Mouse (Mus musculus) liver, embryonic 16.5 days (tissue): ENCODE results near the gene Ip6k3. TPM values are rescaled to one million over a fixed set of nuclear protein-coding genes. Genes with fewer than 3 reads are reported as not detected.
A peak's percentile ranks its signal among the peaks of the same experiment; 100 is the strongest.

Experiments
- ATAC-seq: fragments of 200-750 bp; cut with Nextera tagmentation; 2 replicates; pipeline ENCODE4 v1.8.0; 2017; ENCODE audit warnings: low read depth, mild to moderate bottlenecking, moderate number of reproducible peaks, moderate library complexity
- H3K27ac ChIP-seq: fragments of 300-500 bp; sonication (generic); 2 replicates; pipeline ENCODE4 v1.5.1; 2014; ENCODE audit warnings: mild to moderate bottlenecking, low read length
- H3K27me3 ChIP-seq: fragments of 300-500 bp; sonication (generic); 2 replicates; pipeline ENCODE4 v1.6.1; 2014; ENCODE audit warnings: low read depth, low read length, mixed read lengths; ENCODE audit not compliant: control insufficient read depth, insufficient read depth
- H3K36me3 ChIP-seq: fragments of 300-500 bp; sonication (generic); 2 replicates; pipeline ENCODE4 v1.6.1; 2014; ENCODE audit warnings: mild to moderate bottlenecking; ENCODE audit not compliant: control insufficient read depth, insufficient read depth
- H3K4me1 ChIP-seq: fragments of 300-500 bp; sonication (generic); 2 replicates; pipeline ENCODE4 v1.6.1; 2014; ENCODE audit warnings: low read depth, low read length, mixed read lengths; ENCODE audit not compliant: control insufficient read depth
- H3K4me2 ChIP-seq: fragments of 300-500 bp; sonication (generic); 2 replicates; pipeline ENCODE4 v1.6.1; 2014; ENCODE audit warnings: low read depth, low read length, mixed read lengths
- H3K4me3 ChIP-seq: fragments of 300-500 bp; sonication (generic); 2 replicates; pipeline ENCODE4 v1.5.1; 2014; ENCODE audit warnings: low read depth, mild to moderate bottlenecking, low read length
- H3K9ac ChIP-seq: fragments of 300-500 bp; sonication (generic); 2 replicates; pipeline ENCODE4 v1.6.1; 2014; ENCODE audit warnings: low read depth, low read length
- H3K9me3 ChIP-seq: fragments of 300-500 bp; sonication (generic); replicated peaks from 2 replicates; pipeline ENCODE4 v1.6.1; 2016; ENCODE audit warnings: low read length; ENCODE audit not compliant: control insufficient read depth
- WGBS: fragments of 180-500 bp; shearing (Covaris S2); extraction: QIAGEN DNeasy Blood & Tissue Kit; methylation state at CpG from one replicate; pipeline ENCODE4 v1.1.7; 2014; ENCODE audit not compliant: insufficient replicate concordance; 5-methylcytosine and 5-hydroxymethylcytosine counted together
- polyA plus RNA-seq: library from polyadenylated mRNA; unstranded; fragments of >200 nt; fragmentation: Nextera tagmentation; extraction: Ambion mirVana; gene quantifications from 2 replicates; pipeline ENCODE4 v1.2.1, GENCODE M21; 2015

Ip6k3 gene
- polyA plus RNA-seq, 1 experiment from 2014 or later: 0.28 TPM

DNA sequence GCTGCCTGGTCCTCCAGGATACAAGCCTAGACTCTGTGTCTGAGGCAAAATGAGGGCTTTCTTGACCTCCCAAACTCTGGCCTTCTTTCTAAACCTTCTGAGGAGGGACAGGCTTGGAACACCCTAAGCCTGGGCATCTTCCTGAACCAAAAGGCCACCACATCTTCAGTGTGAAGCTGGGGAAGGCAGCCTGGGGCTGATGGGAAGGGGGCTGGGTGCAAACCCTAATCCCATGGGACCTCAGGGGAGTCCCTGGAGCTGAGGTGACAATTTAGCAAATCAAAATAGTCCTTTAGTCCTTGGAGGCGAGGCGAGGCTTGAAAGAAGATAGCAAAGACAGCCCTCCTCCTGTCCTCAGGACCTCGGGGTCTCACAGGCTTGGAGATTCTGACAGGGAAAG lies 8.7 kb upstream of the Ip6k3 start:
- Histone ChIP-seq H3K27ac (no peak overlapping the region), H3K4me3 (no peak overlapping the region), H3K4me2 (no peak overlapping the region), H3K4me1 (no peaks in the 10 kb centered on the region; the same call in 1 of the 2 replicates), H3K9ac (no peak overlapping the region), H3K9me3 (no peaks in the 10 kb centered on the region), H3K27me3 (no peaks in the 10 kb centered on the region), H3K36me3 (no peaks in the 10 kb centered on the region)
- ATAC-seq: no peak
- 61% methylated on average over 3 of the region's 3 CpGs for WGBS

DNA sequence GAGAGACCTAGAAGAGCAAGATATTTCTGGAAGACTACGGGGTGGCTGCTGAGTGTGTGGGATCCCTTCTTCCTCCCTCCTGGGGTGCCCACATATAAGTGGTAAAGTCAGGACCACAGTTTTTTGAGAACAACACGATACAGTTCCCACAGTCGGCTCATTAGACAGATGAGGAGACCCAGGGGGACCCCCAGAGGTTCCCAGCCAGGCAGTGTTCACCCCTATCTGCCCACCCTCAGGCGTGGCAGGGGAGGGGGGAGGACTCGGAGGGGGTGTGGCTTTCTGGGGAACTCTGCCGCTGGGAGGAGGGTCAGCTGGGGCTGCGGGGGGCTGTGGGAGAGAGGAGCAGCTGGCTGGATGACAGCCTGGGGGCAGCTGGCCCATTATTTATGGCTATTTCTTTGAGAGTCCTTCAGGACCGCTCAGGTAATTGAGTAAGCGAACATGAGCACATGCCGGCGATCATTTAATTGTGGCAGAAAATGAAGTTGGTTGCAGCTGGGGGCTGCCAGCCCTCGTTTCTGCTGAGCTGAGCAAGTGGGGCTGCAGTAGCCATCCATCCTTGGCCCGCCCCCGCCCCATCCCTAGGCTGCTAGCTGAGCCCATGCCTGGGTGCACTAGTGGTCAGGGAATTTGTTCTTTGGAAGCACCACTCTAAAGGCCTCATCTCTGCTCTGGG lies 7.7 kb upstream of the Ip6k3 start:
- no peak overlapping the region for H3K27ac ChIP-seq
- H3K36me3 ChIP-seq: no peaks in the 10 kb centered on the region
- H3K4me1 ChIP-seq: no peaks in the 10 kb centered on the region
- no peak overlapping the region for H3K9ac ChIP-seq
- whole genome bisulfite sequencing: 44% methylated on average over 14 of the region's 14 CpGs
- ATAC-seq: no peak
- no peaks in the 10 kb centered on the region for H3K27me3 ChIP-seq
- no peak overlapping the region for H3K4me2 ChIP-seq
- H3K9me3 ChIP-seq: no peaks in the 10 kb centered on the region
- no peak overlapping the region for H3K4me3 ChIP-seq

DNA sequence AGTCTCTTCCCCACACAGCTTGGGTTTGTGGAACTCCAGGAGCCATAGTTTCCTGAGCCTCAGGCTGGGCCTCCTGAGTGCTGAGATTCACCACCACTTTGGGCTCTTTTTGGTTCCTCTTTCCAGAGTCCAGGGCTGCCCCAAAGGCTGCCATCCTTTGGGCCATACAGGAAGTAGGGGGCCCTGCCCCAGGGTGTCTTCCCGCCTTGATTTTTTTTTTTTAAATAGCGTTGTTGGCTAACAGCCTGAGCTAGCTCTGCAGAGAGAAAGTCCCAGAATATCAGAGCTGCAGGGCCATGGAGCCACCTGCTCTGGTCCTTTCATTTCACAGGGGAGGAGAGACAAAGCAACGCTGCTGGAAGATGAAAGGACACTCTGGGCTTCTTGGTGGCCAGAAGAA lies 6.1 kb upstream of the Ip6k3 start:
- 27% methylated on average over 3 of the region's 3 CpGs for WGBS
- no peak overlapping the region for H3K9ac ChIP-seq
- H3K27me3 ChIP-seq: no peaks in the 10 kb centered on the region
- no peaks in the 10 kb centered on the region for H3K9me3 ChIP-seq
- H3K27ac ChIP-seq: no peak overlapping the region
- no peak overlapping the region for H3K4me2 ChIP-seq
- no peaks in the 10 kb centered on the region for H3K36me3 ChIP-seq
- ATAC-seq: no peak
- H3K4me1 ChIP-seq: no peaks in the 10 kb centered on the region
- H3K4me3 ChIP-seq: no peak overlapping the region

DNA sequence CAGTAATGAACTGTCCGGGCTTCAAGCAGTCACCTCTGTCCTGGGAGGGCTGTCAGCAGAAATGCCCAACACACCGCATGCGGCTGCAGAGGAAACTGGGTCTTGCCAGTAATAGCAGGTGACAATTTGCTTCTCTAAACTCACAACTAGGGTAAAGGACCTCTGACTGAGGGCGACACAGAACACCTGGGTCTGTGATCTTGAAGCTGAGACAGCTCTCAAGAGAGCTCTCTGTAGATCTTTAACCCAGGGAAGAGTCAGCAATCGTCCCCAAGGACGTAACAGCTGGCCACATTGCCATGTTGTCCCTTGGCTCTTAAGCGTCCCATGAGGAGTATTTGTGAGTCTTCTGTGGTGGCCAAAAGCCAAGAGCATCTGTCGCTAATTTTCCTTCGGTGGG lies 4.9 kb upstream of the Ip6k3 start:
- no peak for ATAC-seq
- Histone ChIP-seq H3K27ac (no peak overlapping the region), H3K9me3 (no peaks in the 10 kb centered on the region), H3K9ac (no peak overlapping the region), H3K4me3 (no peak overlapping the region), H3K4me1 (no peaks in the 10 kb centered on the region), H3K36me3 (no peaks in the 10 kb centered on the region), H3K27me3 (no peaks in the 10 kb centered on the region), H3K4me2 (no peak overlapping the region)
- 70% methylated on average over 9 of the region's 9 CpGs for WGBS

DNA sequence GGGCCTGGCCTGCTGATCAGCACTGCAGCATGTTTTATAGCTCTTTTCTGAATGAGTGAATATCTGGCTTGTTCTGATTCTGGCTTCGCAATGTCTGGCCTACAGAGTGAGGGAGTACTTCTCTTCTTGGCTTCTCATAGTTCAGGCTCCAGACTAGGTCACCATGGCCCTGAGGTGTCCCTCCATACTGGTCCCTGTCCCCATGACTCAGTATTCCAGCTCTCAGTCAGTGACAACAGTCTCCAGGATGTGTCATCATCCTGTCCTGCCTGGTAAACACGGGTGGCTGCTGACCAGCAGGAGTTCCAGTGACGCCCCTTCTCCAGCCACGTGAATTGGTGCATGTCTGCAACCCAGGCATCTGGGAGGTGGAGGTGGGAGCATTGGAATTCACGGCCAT lies 3.5 kb upstream of the Ip6k3 start:
- Histone ChIP-seq H3K9ac (no peak overlapping the region), H3K4me3 (no peak overlapping the region), H3K36me3 (no peaks in the 10 kb centered on the region), H3K4me2 (no peak overlapping the region), H3K27ac (no peak overlapping the region), H3K4me1 (peaks cover 9% of the 10 kb centered on the region), H3K9me3 (no peaks in the 10 kb centered on the region), H3K27me3 (no peaks in the 10 kb centered on the region)
- WGBS: 53% methylated on average over 5 of the region's 5 CpGs
- ATAC-seq: no peak

DNA sequence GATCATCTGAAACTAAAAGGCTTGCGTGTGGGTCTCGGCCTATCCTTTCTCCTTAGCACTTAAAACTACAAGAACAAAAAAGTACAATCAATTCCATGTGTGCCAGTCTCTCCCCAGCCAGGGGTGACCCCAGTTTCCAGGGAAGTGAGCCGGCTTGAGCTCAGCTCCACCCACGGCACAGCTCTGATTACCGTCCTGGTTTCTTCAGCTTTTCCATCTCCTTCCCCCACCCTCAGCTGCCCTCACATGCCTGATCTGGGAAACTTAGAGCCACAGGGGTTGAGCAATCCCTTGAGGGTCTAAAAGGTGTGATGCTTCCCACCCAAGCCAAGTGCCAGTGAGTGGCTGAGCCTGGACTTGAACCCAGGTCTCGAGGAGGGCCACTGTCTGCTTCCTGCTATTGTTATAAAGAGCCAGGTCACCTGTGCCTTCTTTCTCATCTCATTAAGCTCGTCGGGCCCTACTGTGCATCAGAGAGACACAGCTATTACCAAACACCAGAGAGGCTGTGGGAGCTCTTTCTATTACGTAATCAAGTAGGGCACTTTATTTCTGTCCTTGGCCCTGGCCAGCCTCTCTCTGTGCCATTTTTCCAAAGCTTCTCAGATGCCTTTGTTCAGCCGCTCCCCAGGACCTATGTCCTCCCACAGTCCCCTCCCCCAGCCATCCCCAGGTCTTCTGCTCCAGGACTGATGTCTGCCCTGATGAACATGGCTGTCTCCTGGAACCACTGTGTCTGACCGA lies 2.5 kb upstream of the Ip6k3 start:
- no peak overlapping the region for H3K4me3 ChIP-seq
- H3K4me2 ChIP-seq: no peak overlapping the region
- 63% methylated on average over 11 of the region's 11 CpGs for WGBS
- H3K36me3 ChIP-seq: no peaks in the 10 kb centered on the region
- no peaks in the 10 kb centered on the region for H3K27me3 ChIP-seq
- no peaks in the 10 kb centered on the region for H3K9me3 ChIP-seq
- H3K9ac ChIP-seq: no peak overlapping the region
- 0 out of 2 replicates have a peak, but pooled peaks have one; percentile 7 for ATAC-seq
- peaks cover 16% of the 10 kb centered on the region for H3K4me1 ChIP-seq
- no peak overlapping the region for H3K27ac ChIP-seq

DNA sequence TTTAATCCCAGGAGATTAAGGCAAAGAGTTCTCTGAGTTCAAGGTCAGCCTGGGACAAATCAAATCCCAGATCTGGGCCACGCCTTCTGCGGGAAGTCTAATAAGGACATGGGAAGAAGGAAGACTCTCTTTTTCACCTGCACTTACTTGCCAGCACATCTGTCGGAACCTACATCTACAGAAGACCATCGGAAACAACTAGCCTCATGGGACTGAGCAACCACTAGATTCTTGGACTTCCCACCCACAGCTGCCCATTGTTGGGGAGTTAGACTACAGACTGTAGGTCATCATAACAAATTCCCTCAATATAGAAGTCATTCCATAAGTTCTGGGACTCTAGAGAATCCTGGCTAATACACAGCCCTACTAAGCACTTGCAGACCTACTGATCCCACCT lies 974 bp upstream of the Ip6k3 start:
- Histone ChIP-seq H3K27me3 (no peaks in the 10 kb centered on the region), H3K9ac (no peak overlapping the region), H3K36me3 (no peaks in the 10 kb centered on the region), H3K4me1 (peaks cover 18% of the 10 kb centered on the region), H3K9me3 (no peaks in the 10 kb centered on the region), H3K4me3 (no peak overlapping the region), H3K4me2 (no peak overlapping the region), H3K27ac (no peak overlapping the region)
- no peak for ATAC-seq
- 66% methylated on average over 4 of the region's 4 CpGs for whole genome bisulfite sequencing

DNA sequence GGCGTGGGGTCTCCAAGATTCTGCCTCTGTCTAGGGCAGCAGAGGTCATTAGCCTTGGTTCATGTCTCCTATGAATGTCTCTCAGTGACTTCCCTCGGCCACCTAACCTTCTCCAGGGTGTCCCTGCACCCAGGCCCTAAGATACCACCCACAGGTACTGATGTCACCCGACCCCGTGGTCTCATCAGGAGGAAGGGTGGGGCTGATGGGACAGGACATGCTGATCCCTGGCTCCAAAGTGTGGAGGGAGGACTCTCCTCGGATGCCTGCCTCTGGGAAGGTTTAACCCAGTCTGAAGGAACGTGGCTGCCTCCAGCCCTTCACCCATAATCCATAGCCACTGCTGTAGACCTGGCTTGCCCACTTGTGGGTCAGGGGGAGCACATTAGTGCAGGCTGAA lies 694 bp downstream of the Ip6k3 start:
- H3K9ac ChIP-seq: no peak overlapping the region
- no peaks in the 10 kb centered on the region for H3K27me3 ChIP-seq
- 56% methylated on average over 6 of the region's 6 CpGs for WGBS
- H3K9me3 ChIP-seq: no peaks in the 10 kb centered on the region
- no peak overlapping the region for H3K27ac ChIP-seq
- ATAC-seq: no peak
- H3K4me1 ChIP-seq: peaks cover 18% of the 10 kb centered on the region
- no peaks in the 10 kb centered on the region for H3K36me3 ChIP-seq
- no peak overlapping the region for H3K4me3 ChIP-seq
- H3K4me2 ChIP-seq: no peak overlapping the region

DNA sequence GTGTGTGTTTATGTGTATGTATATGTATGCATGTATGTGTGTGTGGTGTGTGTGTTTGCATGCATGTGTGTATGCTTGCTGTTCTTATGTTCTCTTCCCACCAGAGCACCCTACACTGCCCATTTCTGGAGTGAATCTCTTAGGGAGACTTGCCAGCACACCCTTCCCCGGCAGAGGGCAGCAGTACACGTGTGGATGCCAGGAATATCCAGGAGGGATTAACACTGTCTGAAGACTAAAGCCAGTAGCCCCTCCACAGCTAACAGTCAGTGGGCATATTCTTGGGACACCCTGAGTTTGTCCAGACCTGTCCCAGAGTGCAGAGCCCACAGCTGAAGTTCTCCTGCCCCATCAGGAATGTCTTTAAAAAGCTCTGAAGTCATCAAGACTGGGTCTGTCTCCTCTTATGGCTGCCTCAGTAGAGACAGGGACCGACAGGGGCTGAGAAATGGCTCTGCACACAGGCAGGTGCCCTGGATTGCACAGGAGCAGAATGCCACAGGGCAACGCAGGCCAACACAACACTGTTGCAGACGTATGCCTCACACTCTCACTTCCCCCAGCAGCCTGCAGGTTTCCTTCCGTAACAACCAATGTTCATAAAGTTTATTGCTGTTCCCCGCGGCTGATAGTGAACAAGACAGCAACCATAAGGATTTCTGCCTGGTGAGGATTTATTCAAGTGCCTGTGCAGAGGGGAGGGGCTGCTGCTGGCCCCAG lies 2.4 kb downstream of the Ip6k3 start:
- H3K4me2 ChIP-seq: peak overlapping the region; percentile 11; the same call in 1 of the 2 replicates
- no peak overlapping the region for H3K4me3 ChIP-seq
- no peak overlapping the region for H3K9ac ChIP-seq
- 62% methylated on average over 8 of the region's 8 CpGs for WGBS
- H3K36me3 ChIP-seq: no peaks in the 10 kb centered on the region
- peaks cover 18% of the 10 kb centered on the region for H3K4me1 ChIP-seq
- H3K9me3 ChIP-seq: no peaks in the 10 kb centered on the region
- no peaks in the 10 kb centered on the region for H3K27me3 ChIP-seq
- H3K27ac ChIP-seq: peak overlapping the region; percentile 47; the same call in 1 of the 2 replicates
- no peak for ATAC-seq
